Mouse (Mus musculus): ENCODE results near the gene Sh2b3. TPM values are rescaled to one million over a fixed set of nuclear protein-coding genes. Genes with fewer than 3 reads are reported as not detected.

Gene Sh2b3
- polyA plus RNA-seq, 1 experiment from 2014 or later, result 7.9 TPM

- Histone ChIP-seq H3K36me3 (replicated peaks) (no peaks in the 10 kb centered on the region), H3K4me1 (peaks cover 37% of the 10 kb centered on the region), H3K9me3 (peaks cover 5% of the 10 kb centered on the region; the same call in 1 of the 2 replicates), H3K27ac (replicated peaks) (peak overlapping the region; percentile 70), H3K27me3 (replicated peaks; ENCODE audit: low read depth, poor library complexity, severe bottlenecking) (peaks cover 81% of the 10 kb centered on the region), H3K4me3 (peak overlapping the region; percentile 65)
- under 1% methylated on average over 33 of the region's 33 CpGs for WGBS
- peak; percentile 83 for DNase-seq (ENCODE audit: low spot score)
Observed at GRCm38 (mm10) chr5:121842665-121843118, 5.2 kb upstream of the Sh2b3 start.

GRCm38 (mm10) chr5:121841973-121842372 lies 4.5 kb upstream of the Sh2b3 start:
- H3K27me3 ChIP-seq (replicated peaks; ENCODE audit: low read depth, poor library complexity, severe bottlenecking), result peaks cover 88% of the 10 kb centered on the region
- H3K27ac ChIP-seq (replicated peaks), result no peak overlapping the region
- 42% methylated on average over 10 of the region's 10 CpGs for WGBS
- H3K9me3 ChIP-seq, result peaks cover 5% of the 10 kb centered on the region; the same call in 1 of the 2 replicates
- H3K4me3 ChIP-seq, result peak overlapping the region; percentile 65; the same call in 1 of the 2 replicates
- no peaks in the 10 kb centered on the region for H3K36me3 ChIP-seq (replicated peaks)
- peaks cover 44% of the 10 kb centered on the region for H3K4me1 ChIP-seq
- DNase-seq (ENCODE audit: low spot score), result no peak

GRCm38 (mm10) chr5:121841516-121841915 lies 4.1 kb upstream of the Sh2b3 start:
- H3K4me1 ChIP-seq, result peaks cover 45% of the 10 kb centered on the region
- H3K4me3 ChIP-seq, result no peak overlapping the region
- no peak for DNase-seq (ENCODE audit: low spot score)
- WGBS, result 93% methylated on average over 9 of the region's 9 CpGs
- H3K27me3 ChIP-seq (replicated peaks; ENCODE audit: low read depth, poor library complexity, severe bottlenecking), result peaks cover 89% of the 10 kb centered on the region
- no peak overlapping the region for H3K27ac ChIP-seq (replicated peaks)
- no peaks in the 10 kb centered on the region for H3K36me3 ChIP-seq (replicated peaks)
- H3K9me3 ChIP-seq, result peaks cover 5% of the 10 kb centered on the region; the same call in 1 of the 2 replicates

GRCm38 (mm10) chr5:121839128-121839473 lies 1.7 kb upstream of the Sh2b3 start:
- 22% methylated on average over 7 of the region's 7 CpGs for WGBS
- Histone ChIP-seq H3K9me3 (peaks cover 5% of the 10 kb centered on the region; the same call in 1 of the 2 replicates), H3K4me1 (peaks cover 63% of the 10 kb centered on the region), H3K4me3 (peak overlapping the region; percentile 75), H3K27me3 (replicated peaks; ENCODE audit: low read depth, poor library complexity, severe bottlenecking) (peaks cover 84% of the 10 kb centered on the region), H3K36me3 (replicated peaks) (no peaks in the 10 kb centered on the region), H3K27ac (replicated peaks) (peak overlapping the region; percentile 41; the same call in 1 of the 2 replicates)
- no peak for DNase-seq (ENCODE audit: low spot score)

- WGBS, result 1% methylated on average over 46 of the region's 46 CpGs
- H3K4me1 ChIP-seq, result peaks cover 68% of the 10 kb centered on the region
Observed at GRCm38 (mm10) chr5:121838341-121839127, 1.1 kb upstream of the Sh2b3 start.

GRCm38 (mm10) chr5:121836692-121837415 lies 592 bp downstream of the Sh2b3 start:
- H3K4me1 ChIP-seq, result peaks cover 64% of the 10 kb centered on the region
- H3K27me3 ChIP-seq (replicated peaks; ENCODE audit: low read depth, poor library complexity, severe bottlenecking), result peaks cover 82% of the 10 kb centered on the region
- H3K9me3 ChIP-seq, result peaks cover 5% of the 10 kb centered on the region; the same call in 1 of the 2 replicates
- peak overlapping the region; percentile 80 for H3K27ac ChIP-seq (replicated peaks)
- DNase-seq (ENCODE audit: low spot score), result peak; percentile 92
- no peaks in the 10 kb centered on the region for H3K36me3 ChIP-seq (replicated peaks)
- under 1% methylated on average over 77 of the region's 77 CpGs for WGBS
- H3K4me3 ChIP-seq, result peak overlapping the region; percentile 75

More at GRCm38 (mm10) chr5:121838341-121839127, 1.1 kb upstream of the Sh2b3 start:
- peak overlapping the region; percentile 41; the same call in 1 of the 2 replicates for H3K27ac ChIP-seq (replicated peaks)
- peaks cover 5% of the 10 kb centered on the region; the same call in 1 of the 2 replicates for H3K9me3 ChIP-seq
- DNase-seq (ENCODE audit: low spot score), result peak; percentile 58
- H3K4me3 ChIP-seq, result peak overlapping the region; percentile 75
- H3K27me3 ChIP-seq (replicated peaks; ENCODE audit: low read depth, poor library complexity, severe bottlenecking), result peaks cover 84% of the 10 kb centered on the region
- H3K36me3 ChIP-seq (replicated peaks), result no peaks in the 10 kb centered on the region

GRCm38 (mm10) chr5:121835949-121836691 lies 1.3 kb downstream of the Sh2b3 start:
- peaks cover 64% of the 10 kb centered on the region for H3K4me1 ChIP-seq
- peaks cover under 1% of the 10 kb centered on the region; the same call in 1 of the 2 replicates for H3K9me3 ChIP-seq
- H3K4me3 ChIP-seq, result peak overlapping the region; percentile 75
- peak overlapping the region; percentile 80 for H3K27ac ChIP-seq (replicated peaks)
- WGBS, result under 1% methylated on average over 51 of the region's 51 CpGs
- peaks cover 82% of the 10 kb centered on the region for H3K27me3 ChIP-seq (replicated peaks; ENCODE audit: low read depth, poor library complexity, severe bottlenecking)
- H3K36me3 ChIP-seq (replicated peaks), result no peaks in the 10 kb centered on the region
- DNase-seq (ENCODE audit: low spot score), result peak; percentile 27

GRCm38 (mm10) chr5:121834991-121835747 lies 2.3 kb downstream of the Sh2b3 start:
- Histone ChIP-seq H3K4me3 (peak overlapping the region; percentile 75), H3K36me3 (replicated peaks) (no peaks in the 10 kb centered on the region), H3K9me3 (no peaks in the 10 kb centered on the region), H3K27ac (replicated peaks) (no peak overlapping the region), H3K27me3 (replicated peaks; ENCODE audit: low read depth, poor library complexity, severe bottlenecking) (peaks cover 83% of the 10 kb centered on the region), H3K4me1 (peaks cover 64% of the 10 kb centered on the region)
- 49% methylated on average over 12 of the region's 12 CpGs for WGBS
- DNase-seq (ENCODE audit: low spot score), result no peak

GRCm38 (mm10) chr5:121834241-121834606 lies 3.2 kb downstream of the Sh2b3 start:
- peaks cover 65% of the 10 kb centered on the region for H3K4me1 ChIP-seq

GRCm38 (mm10) chr5:121833572-121834240 lies 3.7 kb downstream of the Sh2b3 start:
- Histone ChIP-seq H3K36me3 (replicated peaks) (no peaks in the 10 kb centered on the region), H3K4me3 (peak overlapping the region; percentile 75; the same call in 1 of the 2 replicates), H3K27ac (replicated peaks) (peak overlapping the region; percentile 61; the same call in 1 of the 2 replicates), H3K4me1 (peaks cover 65% of the 10 kb centered on the region), H3K9me3 (no peaks in the 10 kb centered on the region), H3K27me3 (replicated peaks; ENCODE audit: low read depth, poor library complexity, severe bottlenecking) (peaks cover 87% of the 10 kb centered on the region)
- no peak for DNase-seq (ENCODE audit: low spot score)
- WGBS, result 44% methylated on average over 10 of the region's 10 CpGs

More at GRCm38 (mm10) chr5:121834241-121834606, 3.2 kb downstream of the Sh2b3 start:
- no peaks in the 10 kb centered on the region for H3K9me3 ChIP-seq
- peaks cover 87% of the 10 kb centered on the region for H3K27me3 ChIP-seq (replicated peaks; ENCODE audit: low read depth, poor library complexity, severe bottlenecking)
- H3K4me3 ChIP-seq, result peak overlapping the region; percentile 75
- DNase-seq (ENCODE audit: low spot score), result no peak
- 81% methylated on average over 7 of the region's 7 CpGs for WGBS
- no peak overlapping the region for H3K27ac ChIP-seq (replicated peaks)
- H3K36me3 ChIP-seq (replicated peaks), result no peaks in the 10 kb centered on the region

- Histone ChIP-seq H3K9me3 (no peaks in the 10 kb centered on the region), H3K27me3 (replicated peaks; ENCODE audit: low read depth, poor library complexity, severe bottlenecking) (peaks cover 87% of the 10 kb centered on the region), H3K36me3 (replicated peaks) (peaks cover 3% of the 10 kb centered on the region), H3K4me3 (0 out of 2 replicates have a peak overlapping the region, but pooled peaks have one; percentile 75), H3K27ac (replicated peaks) (peak overlapping the region; percentile 61; the same call in 1 of the 2 replicates), H3K4me1 (peaks cover 65% of the 10 kb centered on the region)
- WGBS, result 87% methylated on average over 2 of the region's 2 CpGs
- DNase-seq (ENCODE audit: low spot score), result no peak
Observed at GRCm38 (mm10) chr5:121833159-121833558, 4.3 kb downstream of the Sh2b3 start.
